Mouse (Mus musculus): Measurements from ENCODE around the gene Sphkap. TPM values are rescaled to one million over a fixed set of nuclear protein-coding genes. Genes with fewer than 3 reads are reported as not detected.

The Sphkap gene
- total and polyA plus RNA-seq, 3 experiments: 0.26 to 1.7 (median 0.68) TPM

GRCm38 (mm10) chr1:83277044-83277443 lies 131.0 kb downstream of the Sphkap start:
- no peaks in the 10 kb centered on the region for H3K27me3 ChIP-seq (ENCODE audit: control insufficient read depth, insufficient read depth, low read length)
- intact Hi-C loops (cut with DNase I): no loop called here
- H3K27ac ChIP-seq: no peak overlapping the region
- no peaks in the 10 kb centered on the region for H3K4me1 ChIP-seq (ENCODE audit: control insufficient read depth, insufficient read depth, low read length)
- TF ChIP-seq CTCF (IDR thresholded peaks at IDR 0.05): no peak
- no peak for TF ChIP-seq EP300 (IDR thresholded peaks at IDR 0.05; ENCODE audit: insufficient read depth, low read depth, low read length)
- no peak for TF ChIP-seq POLR2A (IDR thresholded peaks at IDR 0.05; ENCODE audit: insufficient read depth, low read depth, low read length)
- no peak overlapping the region for H3K4me3 ChIP-seq
- H3K9ac ChIP-seq (ENCODE audit: low read depth, low read length): no peak overlapping the region
- H3K36me3 ChIP-seq (ENCODE audit: control insufficient read depth, insufficient read depth, low read length): no peaks in the 10 kb centered on the region
- DNase-seq: peak in 1 of 2 experiments; percentile 11
- H3K79me2 ChIP-seq (replicated peaks; ENCODE audit: control insufficient read depth, insufficient read depth, low read length): no peaks in the 10 kb centered on the region
- 88% methylated on average over 11 of the region's 11 CpGs for WGBS

- TF ChIP-seq EP300 (IDR thresholded peaks at IDR 0.05; ENCODE audit: insufficient read depth, low read depth, low read length) (no peak), CTCF (IDR thresholded peaks at IDR 0.05) (no peak), POLR2A (IDR thresholded peaks at IDR 0.05; ENCODE audit: insufficient read depth, low read depth, low read length) (no peak)
- 83% methylated on average over 9 of the region's 9 CpGs for WGBS
- intact Hi-C loops (cut with DNase I): no loop called here
- Histone ChIP-seq H3K27me3 (ENCODE audit: control insufficient read depth, insufficient read depth, low read length) (no peaks in the 10 kb centered on the region), H3K9ac (ENCODE audit: low read depth, low read length) (no peak overlapping the region), H3K36me3 (ENCODE audit: control insufficient read depth, insufficient read depth, low read length) (no peaks in the 10 kb centered on the region), H3K27ac (no peak overlapping the region), H3K4me1 (ENCODE audit: control insufficient read depth, insufficient read depth, low read length) (no peaks in the 10 kb centered on the region), H3K79me2 (replicated peaks; ENCODE audit: control insufficient read depth, insufficient read depth, low read length) (no peaks in the 10 kb centered on the region), H3K4me3 (no peak overlapping the region)
- DNase-seq: no peak
Measured at GRCm38 (mm10) chr1:83276637-83277036, 131.4 kb downstream of the Sphkap start.

DNA sequence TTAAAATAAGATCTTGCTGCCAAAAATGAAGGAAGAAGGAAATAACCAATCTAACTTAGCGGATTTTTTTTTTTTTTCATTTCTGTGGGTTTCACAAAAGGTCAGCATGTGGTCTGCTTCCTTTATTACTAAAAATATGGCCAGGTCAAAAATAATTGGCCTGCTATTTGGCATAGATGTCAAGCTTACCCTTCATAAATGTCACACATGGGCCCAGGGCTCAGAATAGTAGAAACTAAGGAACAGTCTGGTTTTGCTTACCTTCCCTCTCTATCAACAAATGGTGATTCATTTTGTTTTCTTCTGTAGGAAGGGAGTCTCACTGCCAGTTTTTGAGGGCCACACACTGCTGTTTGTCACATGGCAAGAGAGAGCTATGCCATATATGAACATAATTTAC lies 156.3 kb downstream of the Sphkap start:
- TF ChIP-seq CTCF (IDR thresholded peaks at IDR 0.05): no peak
- no peak for TF ChIP-seq EP300 (IDR thresholded peaks at IDR 0.05; ENCODE audit: insufficient read depth, low read depth, low read length)
- no peak for TF ChIP-seq POLR2A (IDR thresholded peaks at IDR 0.05; ENCODE audit: insufficient read depth, low read depth, low read length)
- no peaks in the 10 kb centered on the region for H3K36me3 ChIP-seq (ENCODE audit: control insufficient read depth, insufficient read depth, low read length)
- no peaks in the 10 kb centered on the region for H3K27me3 ChIP-seq (ENCODE audit: control insufficient read depth, insufficient read depth, low read length)
- intact Hi-C loops (cut with DNase I): no loop called here
- H3K4me3 ChIP-seq: no peak overlapping the region
- H3K27ac ChIP-seq: no peak overlapping the region
- no peaks in the 10 kb centered on the region for H3K79me2 ChIP-seq (replicated peaks; ENCODE audit: control insufficient read depth, insufficient read depth, low read length)
- DNase-seq: no peak
- 70% methylated on average over 1 of the region's 1 CpGs for WGBS
- no peaks in the 10 kb centered on the region for H3K4me1 ChIP-seq (ENCODE audit: control insufficient read depth, insufficient read depth, low read length)
- no peak overlapping the region for H3K9ac ChIP-seq (ENCODE audit: low read depth, low read length)

DNA sequence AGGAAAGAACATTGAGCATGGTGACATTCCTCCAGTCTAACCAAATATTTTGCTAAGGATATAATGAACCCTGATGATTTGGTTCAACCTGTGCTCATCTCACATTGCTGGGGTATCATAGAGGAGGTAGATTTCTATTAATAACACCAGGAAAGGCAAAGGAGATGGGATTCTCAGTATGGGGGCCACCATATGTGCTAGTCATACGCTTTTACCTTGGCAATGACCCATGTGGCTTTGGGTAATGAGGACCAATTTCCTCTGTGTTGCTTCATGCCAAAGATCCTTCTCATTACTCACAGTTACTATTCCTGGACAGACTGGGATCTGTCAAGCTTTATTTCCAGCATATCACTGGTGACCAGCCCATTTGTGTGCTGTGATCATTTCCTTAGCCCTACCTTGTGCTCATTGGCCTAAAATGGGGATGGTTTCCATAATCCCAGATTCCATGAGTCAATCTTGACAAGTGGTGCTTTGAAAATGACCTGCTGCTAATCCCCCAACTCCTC lies 159.7 kb downstream of the Sphkap start:
- intact Hi-C loops (cut with DNase I): no loop called here
- 66% methylated on average over 1 of the region's 1 CpGs for WGBS
- Histone ChIP-seq H3K27me3 (ENCODE audit: control insufficient read depth, insufficient read depth, low read length) (no peaks in the 10 kb centered on the region), H3K4me1 (ENCODE audit: control insufficient read depth, insufficient read depth, low read length) (no peaks in the 10 kb centered on the region), H3K36me3 (ENCODE audit: control insufficient read depth, insufficient read depth, low read length) (no peaks in the 10 kb centered on the region), H3K9ac (ENCODE audit: low read depth, low read length) (no peak overlapping the region), H3K79me2 (replicated peaks; ENCODE audit: control insufficient read depth, insufficient read depth, low read length) (no peaks in the 10 kb centered on the region), H3K4me3 (no peak overlapping the region), H3K27ac (no peak overlapping the region)
- no peak for DNase-seq
- TF ChIP-seq POLR2A (IDR thresholded peaks at IDR 0.05; ENCODE audit: insufficient read depth, low read depth, low read length) (no peak), EP300 (IDR thresholded peaks at IDR 0.05; ENCODE audit: insufficient read depth, low read depth, low read length) (no peak), CTCF (IDR thresholded peaks at IDR 0.05) (no peak)

GRCm38 (mm10) chr1:83227946-83228345 lies 180.1 kb downstream of the Sphkap start:
- Histone ChIP-seq H3K9ac (ENCODE audit: low read depth, low read length) (no peak overlapping the region), H3K27ac (no peak overlapping the region), H3K4me3 (no peak overlapping the region), H3K36me3 (ENCODE audit: control insufficient read depth, insufficient read depth, low read length) (no peaks in the 10 kb centered on the region), H3K27me3 (ENCODE audit: control insufficient read depth, insufficient read depth, low read length) (no peaks in the 10 kb centered on the region), H3K79me2 (replicated peaks; ENCODE audit: control insufficient read depth, insufficient read depth, low read length) (no peaks in the 10 kb centered on the region), H3K4me1 (ENCODE audit: control insufficient read depth, insufficient read depth, low read length) (no peaks in the 10 kb centered on the region)
- DNase-seq: no peak
- 78% methylated on average over 3 of the region's 3 CpGs for WGBS
- intact Hi-C loops (cut with DNase I): no loop called here
- TF ChIP-seq CTCF (IDR thresholded peaks at IDR 0.05): no peak
- no peak for TF ChIP-seq EP300 (IDR thresholded peaks at IDR 0.05; ENCODE audit: insufficient read depth, low read depth, low read length)
- TF ChIP-seq POLR2A (IDR thresholded peaks at IDR 0.05; ENCODE audit: insufficient read depth, low read depth, low read length): no peak

DNA sequence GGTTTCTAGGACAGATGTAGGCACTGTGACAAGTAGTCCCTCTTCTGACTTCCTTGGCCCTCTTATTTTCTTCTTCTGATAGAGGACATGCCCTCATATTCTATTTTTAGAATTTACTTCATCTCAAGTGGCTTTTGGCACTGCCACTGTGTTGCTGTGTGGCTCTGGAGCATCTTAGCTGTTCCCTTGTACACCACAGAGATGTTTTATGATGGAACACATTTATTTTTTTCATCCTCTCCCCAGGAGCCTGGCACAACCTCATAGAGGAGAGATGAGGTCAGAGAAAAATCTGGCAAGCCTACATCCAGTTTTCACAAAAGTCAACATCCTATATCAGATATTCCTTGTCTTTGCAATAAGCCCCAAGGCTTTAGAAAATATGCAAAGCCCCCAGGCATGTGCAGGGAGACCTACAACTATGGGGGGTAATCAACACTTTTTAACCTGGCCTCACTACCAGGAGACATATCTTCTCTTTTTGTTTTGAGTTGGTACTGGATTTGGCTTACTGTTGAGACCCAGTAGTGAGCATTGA lies 183.5 kb downstream of the Sphkap start:
- no peaks in the 10 kb centered on the region for H3K4me1 ChIP-seq (ENCODE audit: control insufficient read depth, insufficient read depth, low read length)
- H3K27ac ChIP-seq: no peak overlapping the region
- TF ChIP-seq CTCF (IDR thresholded peaks at IDR 0.05) (no peak), POLR2A (IDR thresholded peaks at IDR 0.05; ENCODE audit: insufficient read depth, low read depth, low read length) (no peak), EP300 (IDR thresholded peaks at IDR 0.05; ENCODE audit: insufficient read depth, low read depth, low read length) (no peak)
- no peaks in the 10 kb centered on the region for H3K79me2 ChIP-seq (replicated peaks; ENCODE audit: control insufficient read depth, insufficient read depth, low read length)
- no peaks in the 10 kb centered on the region for H3K36me3 ChIP-seq (ENCODE audit: control insufficient read depth, insufficient read depth, low read length)
- intact Hi-C loops (cut with DNase I): no loop called here
- H3K9ac ChIP-seq (ENCODE audit: low read depth, low read length): no peak overlapping the region
- no peak for DNase-seq
- H3K27me3 ChIP-seq (ENCODE audit: control insufficient read depth, insufficient read depth, low read length): no peaks in the 10 kb centered on the region
- H3K4me3 ChIP-seq: no peak overlapping the region
